Mouse (Mus musculus): ENCODE data around the gene Lin7a. TPM values are rescaled to one million over a fixed set of nuclear protein-coding genes. Genes with fewer than 3 reads are reported as not detected.

The Lin7a gene
- total and polyA plus RNA-seq, 3 experiments, result not detected

DNA sequence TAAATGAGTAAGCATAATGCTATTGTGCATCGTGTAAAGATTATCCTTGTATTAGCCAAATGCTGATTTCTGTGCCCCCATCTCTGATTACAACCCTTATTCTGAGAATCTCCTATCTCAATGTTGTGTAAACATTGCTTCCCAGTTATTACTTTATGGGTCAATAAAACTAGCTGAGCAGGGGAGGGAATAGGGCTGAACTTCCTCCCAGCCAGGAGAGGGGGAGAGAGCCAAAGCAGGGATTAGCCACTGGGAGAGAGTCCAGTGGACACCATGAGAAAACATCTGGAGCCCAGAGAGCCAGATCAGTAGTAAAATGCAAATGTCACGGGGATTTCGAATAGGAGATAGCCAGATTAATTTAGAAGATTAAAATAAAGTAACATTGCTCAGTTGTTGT is 82.0 kb downstream of the Lin7a start:
- Histone ChIP-seq H3K79me2 (replicated peaks; ENCODE audit: control insufficient read depth, extremely low read depth, insufficient read depth, poor library complexity, severe bottlenecking) (no peaks in the 10 kb centered on the region), H3K4me3 (replicated peaks in 1 of 3; ENCODE audit: low read depth in 2 of 3, low read length in 2 of 3, poor library complexity in 1 of 3) (no peak overlapping the region), H3K36me3 (replicated peaks in 1 of 2; ENCODE audit: control insufficient read depth in 1 of 2, insufficient read depth in 1 of 2, low read length in 1 of 2) (no peaks in the 10 kb centered on the region), H3K4me2 (ENCODE audit: insufficient read depth, low read depth, poor library complexity, severe bottlenecking) (no peak overlapping the region), H3K9ac (ENCODE audit: insufficient read depth, low read depth) (no peak overlapping the region), H3K27ac (ENCODE audit: insufficient read depth, low read depth) (no peak overlapping the region), H3K27me3 (replicated peaks) (no peaks in the 10 kb centered on the region), H3K9me3 (replicated peaks; ENCODE audit: low read length) (peaks cover 34% of the 10 kb centered on the region), H3K4me1 (ENCODE audit: control insufficient read depth in 1 of 2, insufficient read depth in 2 of 2) (no peaks in the 10 kb centered on the region)
- dilution Hi-C loops (cut with MboI; ENCODE audit: extremely low pct_ligation_motif_present, extremely low pct_unique_long_range_greater_than_20kb, low sequenced_read_pairs) (no loop called here), in situ Hi-C loops (cut with MboI; ENCODE audit: low pct_ligation_motif_present, low pct_unique_long_range_greater_than_20kb, low sequenced_read_pairs) (no loop called here)
- TF ChIP-seq NRF1 (IDR thresholded peaks at IDR 0.05; ENCODE audit: low read depth, low read length) (no peak), IRF4 (IDR thresholded peaks at IDR 0.05; ENCODE audit: low read depth, low read length) (no peak), POLR2AphosphoS2 (IDR thresholded peaks at IDR 0.05; ENCODE audit: low read depth, low read length) (no peak), RAD21 (IDR thresholded peaks at IDR 0.05; ENCODE audit: low read depth, low read length) (no peak), ETS1 (conservative IDR thresholded peaks at IDR 0.05; ENCODE audit: low read depth, low read length) (no peak), EP300 (IDR thresholded peaks at IDR 0.05; ENCODE audit: low read length) (no peak), MAZ (IDR thresholded peaks at IDR 0.05; ENCODE audit: low read depth, low read length) (no peak)
- DNase-seq (ENCODE audit: extremely low read depth), result no peak

DNA sequence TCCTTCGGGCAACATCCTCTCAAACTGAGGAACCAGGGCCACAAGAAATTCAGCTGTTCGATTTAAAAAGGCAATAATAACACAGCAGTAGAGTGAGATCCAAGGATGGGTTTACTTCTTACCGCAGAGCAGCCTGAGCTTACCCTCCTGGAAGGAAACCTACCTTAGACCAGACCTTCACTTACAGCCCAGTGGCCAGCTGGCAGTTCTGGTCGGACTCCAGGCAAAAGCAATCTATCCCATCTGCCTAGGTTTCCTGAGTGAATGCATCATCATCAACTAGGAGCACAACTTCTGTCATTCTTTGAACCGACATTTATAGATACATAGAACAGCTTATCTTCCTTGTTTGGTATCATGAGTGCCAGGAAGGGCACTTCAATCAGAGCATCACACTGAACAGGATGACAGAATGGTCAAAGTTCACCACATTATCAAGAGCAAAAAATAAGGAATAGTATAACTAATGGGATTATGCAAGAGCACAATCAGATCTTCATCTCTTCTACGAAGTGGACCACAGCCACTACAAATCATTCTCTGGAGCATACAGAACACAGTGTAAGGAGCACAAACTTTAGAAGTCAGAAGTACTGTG is 87.1 kb downstream of the Lin7a start:
- Histone ChIP-seq H3K27ac (ENCODE audit: insufficient read depth, low read depth) (no peak overlapping the region), H3K79me2 (replicated peaks; ENCODE audit: control insufficient read depth, extremely low read depth, insufficient read depth, poor library complexity, severe bottlenecking) (no peaks in the 10 kb centered on the region), H3K9me3 (replicated peaks; ENCODE audit: low read length) (peaks cover 40% of the 10 kb centered on the region), H3K4me3 (replicated peaks in 1 of 3; ENCODE audit: low read depth in 2 of 3, low read length in 2 of 3, poor library complexity in 1 of 3) (no peak overlapping the region), H3K9ac (ENCODE audit: insufficient read depth, low read depth) (no peak overlapping the region), H3K4me2 (ENCODE audit: insufficient read depth, low read depth, poor library complexity, severe bottlenecking) (no peak overlapping the region), H3K4me1 (ENCODE audit: control insufficient read depth in 1 of 2, insufficient read depth in 2 of 2) (no peaks in the 10 kb centered on the region), H3K36me3 (replicated peaks in 1 of 2; ENCODE audit: control insufficient read depth in 1 of 2, insufficient read depth in 1 of 2, low read length in 1 of 2) (no peaks in the 10 kb centered on the region), H3K27me3 (replicated peaks) (no peaks in the 10 kb centered on the region)
- dilution Hi-C loops (cut with MboI; ENCODE audit: extremely low pct_ligation_motif_present, extremely low pct_unique_long_range_greater_than_20kb, low sequenced_read_pairs) (no loop called here), in situ Hi-C loops (cut with MboI; ENCODE audit: low pct_ligation_motif_present, low pct_unique_long_range_greater_than_20kb, low sequenced_read_pairs) (no loop called here)
- no peak for DNase-seq (ENCODE audit: extremely low read depth)
- TF ChIP-seq PAX5 (IDR thresholded peaks at IDR 0.05; ENCODE audit: low read length) (no peak), UBTF (IDR thresholded peaks at IDR 0.05; ENCODE audit: low read depth, low read length) (no peak), GABPA (IDR thresholded peaks at IDR 0.05; ENCODE audit: insufficient replicate concordance, low read depth, low read length) (no peak), USF1 (IDR thresholded peaks at IDR 0.05; ENCODE audit: low read depth, low read length) (no peak), ZMIZ1 (IDR thresholded peaks at IDR 0.05; ENCODE audit: low read depth, low read length) (no peak), TCF12 (IDR thresholded peaks at IDR 0.05; ENCODE audit: low read depth, low read length) (no peak), ZKSCAN1 (IDR thresholded peaks at IDR 0.05; ENCODE audit: borderline replicate concordance, low read depth, low read length) (no peak), RCOR1 (conservative IDR thresholded peaks at IDR 0.05; ENCODE audit: low read depth, low read length) (no peak), MAZ (IDR thresholded peaks at IDR 0.05; ENCODE audit: low read depth, low read length) (no peak), MEF2A (IDR thresholded peaks at IDR 0.05; ENCODE audit: borderline replicate concordance, low read depth, low read length) (no peak), IRF4 (IDR thresholded peaks at IDR 0.05; ENCODE audit: low read depth, low read length) (no peak), JUN (IDR thresholded peaks at IDR 0.05; ENCODE audit: insufficient read depth, low read depth, low read length) (no peak)
